Mouse (Mus musculus) right cerebral cortex, postnatal 25 days (tissue): ENCODE data around the gene Robo1.
A peak's percentile ranks its signal among the peaks of the same experiment; 100 is the strongest.

ENCODE experiments used
- DNase-seq: peaks from one replicate; pipeline ENCODE4 v3.0.0; 2022

The Robo1 gene

GRCm38 (mm10) chr16:72610661-72611112 lies 302.6 kb downstream of the Robo1 start:
- DNase-seq: no peak

DNA sequence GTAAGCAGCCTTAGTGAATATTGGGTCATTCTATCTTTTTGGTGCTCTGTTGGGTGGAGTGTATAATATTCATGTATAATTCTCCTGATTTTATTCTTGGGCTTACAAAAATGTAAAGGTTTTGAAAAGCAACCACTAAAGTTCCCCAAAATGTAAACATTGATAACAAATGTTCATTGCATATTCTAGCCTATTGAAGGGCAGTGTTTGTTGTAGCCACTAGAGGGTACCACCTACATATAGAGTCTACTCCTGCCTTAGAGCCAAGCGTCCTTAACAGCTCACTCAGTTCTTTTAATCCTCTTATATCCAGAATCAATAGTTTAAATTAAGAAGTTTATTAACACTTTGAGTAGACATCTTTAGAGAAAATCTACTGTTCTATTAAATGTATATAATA lies 306.8 kb downstream of the Robo1 start:
- DNase-seq: no peak

DNA sequence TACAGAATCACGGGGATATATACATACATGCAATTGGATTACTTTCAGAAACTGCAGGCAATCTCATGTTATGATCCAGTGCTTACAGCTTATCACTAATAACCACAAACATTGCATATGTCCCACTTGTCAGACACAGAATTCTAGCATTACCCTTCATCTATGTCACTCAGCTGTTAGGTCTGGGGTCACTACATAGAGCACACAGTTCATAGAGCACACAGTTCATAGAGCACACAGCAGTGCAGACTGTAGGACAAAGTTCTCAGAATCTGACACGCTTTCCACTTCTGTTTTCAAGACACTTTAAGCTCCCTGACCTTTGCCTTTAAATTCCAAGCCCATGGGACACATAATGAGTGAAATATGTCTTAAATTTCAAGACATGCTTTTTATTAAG lies 307.3 kb downstream of the Robo1 start:
- no peak for DNase-seq

DNA sequence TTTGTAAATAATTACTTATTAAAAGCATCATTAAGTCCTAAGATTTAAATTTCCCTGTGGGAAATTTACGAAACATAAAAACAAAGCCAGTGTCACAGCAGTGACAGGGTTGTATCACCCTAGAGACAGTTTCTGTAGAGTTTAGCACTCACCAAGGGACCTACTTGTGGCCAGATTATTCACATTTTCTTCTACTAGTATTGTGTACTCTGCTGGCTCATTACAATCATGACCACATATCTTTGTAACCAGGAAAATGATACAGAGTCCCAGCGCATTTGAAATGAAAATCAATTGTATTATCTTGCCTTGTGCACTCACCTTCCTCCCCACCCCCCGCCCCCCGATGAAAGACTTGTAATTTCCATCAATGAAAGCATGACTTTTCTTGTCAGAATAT lies 314.3 kb downstream of the Robo1 start:
- no peak for DNase-seq

- DNase-seq: no peak
These were observed 314.8 kb downstream of the Robo1 start for GRCm38 (mm10) chr16:72622868-72623267.

- no peak for DNase-seq
These were observed 325.7 kb downstream of the Robo1 start for GRCm38 (mm10) chr16:72633846-72634245.

DNA sequence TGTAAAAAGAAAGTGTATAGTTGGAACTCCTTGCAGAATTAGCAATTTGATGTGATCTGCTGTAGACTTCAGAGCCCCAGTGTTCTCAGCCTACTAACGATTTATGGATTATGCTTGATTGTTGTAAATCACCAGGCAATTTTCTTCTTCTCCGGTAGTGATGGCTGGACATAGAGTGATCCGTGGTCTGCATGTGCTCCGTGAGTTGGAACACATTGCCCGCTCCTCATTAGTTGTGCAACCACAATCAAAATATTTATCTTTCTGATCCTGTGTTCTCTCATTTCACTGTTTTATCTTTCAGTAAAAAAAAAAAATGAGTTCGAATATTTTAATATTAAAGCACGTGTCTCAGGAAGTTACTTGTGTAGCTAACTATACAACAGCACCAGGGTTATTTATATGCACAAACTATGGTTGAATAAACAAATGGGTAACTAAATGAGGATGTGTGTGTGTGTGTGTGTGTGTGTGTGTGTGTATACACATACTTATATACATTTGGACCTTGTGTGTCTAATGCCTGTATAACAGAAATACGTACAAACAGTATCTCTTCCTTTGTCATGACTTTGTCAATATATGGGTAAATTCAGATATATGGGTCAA lies 331.3 kb downstream of the Robo1 start:
- DNase-seq: no peak

DNA sequence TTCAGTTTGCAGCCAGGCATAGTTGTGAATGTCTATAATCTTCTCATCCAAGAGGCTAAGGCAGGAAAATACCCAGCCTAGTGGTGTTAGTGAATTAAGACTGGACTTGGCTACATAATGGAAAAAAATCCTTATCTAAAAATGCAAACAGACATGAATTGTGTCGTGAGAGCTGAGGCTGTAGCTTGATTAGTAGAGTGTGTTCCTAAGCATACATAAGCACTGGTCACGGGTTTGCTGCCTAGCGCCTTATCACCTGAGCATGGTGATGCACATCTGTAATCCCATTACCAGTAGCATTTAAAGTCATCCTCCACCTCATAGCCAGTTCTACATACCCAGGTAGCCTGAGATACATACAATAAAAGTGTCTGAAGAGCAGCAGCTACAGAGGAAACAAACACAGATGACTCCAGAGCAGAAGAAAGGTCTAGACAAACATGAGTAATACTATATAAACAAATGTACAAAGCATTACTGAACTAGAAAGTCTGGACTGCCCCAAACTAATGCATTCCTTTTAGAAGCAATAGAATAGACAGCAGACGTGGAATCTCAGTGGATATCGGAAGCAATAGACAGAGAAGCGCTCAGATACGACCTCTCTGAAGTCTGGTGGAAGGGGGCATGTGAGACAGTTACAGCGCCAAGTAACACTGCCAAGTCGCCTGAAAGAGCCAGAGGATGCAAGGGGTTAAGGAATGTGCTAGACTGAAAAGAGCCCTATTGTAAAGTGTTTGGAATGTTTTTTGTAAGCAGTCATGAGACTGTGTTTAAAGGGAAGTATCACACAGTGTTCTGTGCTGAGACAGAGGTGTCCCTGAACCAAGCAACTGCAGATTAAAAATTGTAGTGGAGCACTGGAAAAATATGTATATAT lies 333.1 kb downstream of the Robo1 start:
- no peak for DNase-seq

GRCm38 (mm10) chr16:72645890-72646289 lies 337.8 kb downstream of the Robo1 start:
- DNase-seq: no peak

- DNase-seq: no peak
These were observed 341.2 kb downstream of the Robo1 start for GRCm38 (mm10) chr16:72649314-72649713.

DNA sequence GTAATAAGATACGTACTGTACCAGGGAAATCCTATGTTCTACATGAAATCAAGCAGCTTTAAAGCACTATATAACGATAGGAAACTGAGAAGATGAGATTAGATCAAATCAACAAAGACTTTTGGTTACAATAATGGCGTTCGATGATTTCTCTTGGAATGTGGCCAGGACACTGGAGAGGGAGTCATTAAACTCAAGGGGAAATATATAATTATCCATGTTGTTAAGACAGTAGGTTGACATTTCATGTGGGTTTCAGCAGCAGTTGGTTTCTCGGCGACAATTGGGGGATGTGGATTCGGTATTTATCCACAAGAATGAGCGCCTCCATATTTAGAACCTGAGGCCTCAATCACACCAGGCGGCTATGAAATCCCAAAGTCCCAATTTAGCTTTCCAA lies 347.3 kb downstream of the Robo1 start:
- DNase-seq: no peak

DNA sequence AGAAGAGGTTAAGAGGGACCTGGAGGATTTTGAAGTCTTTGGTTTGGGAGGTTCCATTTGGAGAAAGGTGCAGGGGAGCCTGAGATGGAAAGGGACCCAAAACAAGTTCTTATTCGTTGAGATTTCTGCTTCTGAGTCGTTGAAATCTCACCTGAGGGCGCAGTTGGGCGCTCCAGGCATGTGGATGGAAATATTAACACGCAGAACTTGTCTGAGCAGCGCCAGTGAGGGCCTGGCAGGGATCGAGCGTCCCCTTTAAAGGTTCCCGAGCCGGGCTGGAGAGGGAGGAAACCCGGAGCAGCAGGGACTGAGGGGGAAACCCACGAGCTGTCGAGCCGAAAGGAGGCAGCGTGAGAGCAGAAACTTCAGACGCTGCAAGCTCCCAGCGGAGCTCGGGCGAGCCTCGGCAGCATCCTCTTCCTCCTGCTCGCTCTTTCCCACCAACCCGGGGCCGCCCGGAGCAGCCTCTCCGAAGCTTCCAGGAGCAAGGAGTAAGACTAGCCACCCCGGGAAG lies 354.8 kb downstream of the Robo1 start:
- DNase-seq: peak; percentile 80

DNA sequence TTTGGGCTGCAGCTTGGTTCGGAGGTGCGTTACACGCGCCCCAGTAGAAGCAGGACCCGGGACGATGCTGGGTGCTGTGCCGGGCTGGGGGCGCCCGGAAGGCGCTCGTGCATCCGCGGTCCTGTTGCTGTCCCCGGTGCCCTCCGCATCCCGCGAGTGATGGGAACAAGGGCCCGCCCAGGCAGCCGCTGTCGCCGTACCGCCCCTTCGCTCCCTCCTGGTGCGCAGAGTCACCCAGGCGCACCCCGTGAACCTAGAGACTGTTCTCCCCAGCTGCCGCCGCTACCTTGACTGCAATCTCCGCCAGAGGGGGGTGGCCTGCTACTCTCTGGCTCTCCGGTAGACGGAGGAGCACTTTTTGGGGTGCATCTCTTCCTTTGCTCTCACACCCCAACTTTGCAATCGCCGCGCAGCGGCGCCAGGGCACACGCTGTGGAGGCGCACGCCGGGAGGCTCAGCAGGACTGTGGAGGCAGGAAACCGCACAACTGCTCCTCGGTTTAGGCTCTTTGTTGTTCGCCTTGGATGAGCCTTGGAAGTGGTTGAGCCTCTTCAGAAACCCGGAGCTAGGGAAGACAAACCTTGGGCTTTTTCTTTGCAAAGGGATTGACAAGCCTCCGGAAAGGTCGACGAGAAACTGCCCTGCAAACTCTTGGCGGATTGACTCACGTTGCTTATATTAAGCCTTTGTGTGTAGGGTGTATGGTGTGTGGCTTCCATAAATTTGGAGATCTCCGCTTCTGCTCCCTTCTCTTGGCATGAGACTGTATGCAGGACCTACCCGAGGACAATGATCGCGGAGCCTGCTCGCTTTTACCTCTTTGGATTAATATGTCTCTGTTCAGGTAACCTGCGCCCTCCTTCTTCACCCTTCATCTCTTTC lies 355.5 kb downstream of the Robo1 start:
- DNase-seq: peak; percentile 68

DNA sequence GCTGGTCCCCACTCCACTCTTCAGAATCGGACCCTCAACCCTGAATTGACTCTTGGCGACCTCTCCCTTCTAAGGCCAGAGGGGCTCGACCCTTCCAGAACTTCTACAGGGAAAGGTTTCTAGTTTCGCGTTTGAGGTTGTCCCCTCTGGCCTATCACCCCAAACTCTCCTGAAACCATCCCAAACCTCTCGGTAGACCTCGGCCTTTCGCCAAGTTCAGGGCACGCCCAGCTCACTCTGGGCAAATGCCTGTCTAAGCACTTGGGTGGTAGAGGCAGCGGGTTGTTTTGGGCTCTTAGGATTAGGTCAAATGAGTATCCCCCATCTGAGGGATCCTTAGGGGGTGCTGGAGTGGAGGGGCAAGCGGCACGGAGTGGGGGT lies 356.1 kb downstream of the Robo1 start:
- DNase-seq: no peak

- DNase-seq: no peak
These were observed 356.7 kb downstream of the Robo1 start for GRCm38 (mm10) chr16:72664806-72665205.

DNA sequence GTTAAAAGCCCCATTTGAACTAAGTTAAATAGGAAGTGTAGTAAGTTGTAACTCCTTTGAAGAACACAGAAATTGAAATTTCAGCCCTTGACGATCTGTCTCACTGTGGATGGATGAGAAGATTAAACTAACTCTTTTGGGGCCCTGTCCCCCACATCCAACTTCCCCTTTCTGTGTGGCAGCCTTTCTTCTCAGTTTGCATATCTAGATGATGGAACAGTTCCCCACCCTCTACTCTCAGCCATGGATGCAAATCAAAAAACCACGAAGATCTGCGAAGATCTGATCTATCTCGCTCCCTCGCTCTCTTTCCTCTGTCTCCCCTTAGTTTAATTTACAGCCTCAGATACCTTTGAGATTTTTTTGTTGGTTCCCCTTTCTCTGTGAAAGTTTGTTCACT lies 357.3 kb downstream of the Robo1 start:
- DNase-seq: no peak

GRCm38 (mm10) chr16:72670240-72671038 lies 362.3 kb downstream of the Robo1 start:
- no peak for DNase-seq

DNA sequence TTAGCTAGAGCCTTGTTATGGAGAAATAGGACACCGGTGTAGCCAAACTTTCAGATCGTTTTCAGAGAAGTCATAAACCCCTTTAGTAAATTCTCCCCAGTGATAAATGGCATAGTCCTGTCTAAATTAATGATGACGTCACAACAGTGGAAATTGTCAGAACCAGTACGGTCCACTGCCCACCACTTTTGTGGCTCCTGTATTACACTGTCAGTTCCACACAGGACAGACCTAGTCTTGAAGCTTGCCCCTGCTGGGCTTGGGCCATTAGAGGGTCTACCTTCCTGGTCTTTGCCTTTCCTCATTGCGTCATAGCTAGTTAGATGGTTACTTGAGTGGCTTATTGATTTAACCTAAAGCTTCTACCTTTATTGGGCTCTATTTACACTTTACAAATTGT lies 369.1 kb downstream of the Robo1 start:
- no peak for DNase-seq

GRCm38 (mm10) chr16:72678450-72678849 lies 370.3 kb downstream of the Robo1 start:
- DNase-seq: no peak

GRCm38 (mm10) chr16:72678947-72679558 lies 370.9 kb downstream of the Robo1 start:
- no peak for DNase-seq

GRCm38 (mm10) chr16:72685604-72686479 lies 377.7 kb downstream of the Robo1 start:
- no peak for DNase-seq
